Mouse (Mus musculus): ENCODE measurements around the gene Slc23a4. TPM values are rescaled to one million over a fixed set of nuclear protein-coding genes. Genes with fewer than 3 reads are reported as not detected.

Gene Slc23a4
- total RNA-seq, 1 experiment from 2014 or later = 0.35 TPM

GRCm38 (mm10) chr6:34932633-34933032 is 55.6 kb downstream of the Slc23a4 start:
- no peak for ATAC-seq (replicated peaks in 1 of 2; ENCODE audit: insufficient read depth in 1 of 2, low FRiP score in 2 of 2, low TSS enrichment in 1 of 2, low read depth in 1 of 2, poor library complexity in 2 of 2, severe bottlenecking in 2 of 2)

GRCm38 (mm10) chr6:34927594-34927993 is 60.6 kb downstream of the Slc23a4 start:
- no peak for ATAC-seq (replicated peaks in 1 of 2; ENCODE audit: insufficient read depth in 1 of 2, low FRiP score in 2 of 2, low TSS enrichment in 1 of 2, low read depth in 1 of 2, poor library complexity in 2 of 2, severe bottlenecking in 2 of 2)

GRCm38 (mm10) chr6:34927156-34927555 is 61.0 kb downstream of the Slc23a4 start:
- peak; percentile 77 to 87 for ATAC-seq (replicated peaks in 1 of 2; ENCODE audit: insufficient read depth in 1 of 2, low FRiP score in 2 of 2, low TSS enrichment in 1 of 2, low read depth in 1 of 2, poor library complexity in 2 of 2, severe bottlenecking in 2 of 2)

- ATAC-seq (replicated peaks in 1 of 2; ENCODE audit: insufficient read depth in 1 of 2, low FRiP score in 2 of 2, low TSS enrichment in 1 of 2, low read depth in 1 of 2, poor library complexity in 2 of 2, severe bottlenecking in 2 of 2) = peak; percentile 49 to 89
These were observed 66.3 kb downstream of the Slc23a4 start for GRCm38 (mm10) chr6:34921941-34922340.

GRCm38 (mm10) chr6:34920631-34921030 is 67.6 kb downstream of the Slc23a4 start:
- no peak for ATAC-seq (replicated peaks in 1 of 2; ENCODE audit: insufficient read depth in 1 of 2, low FRiP score in 2 of 2, low TSS enrichment in 1 of 2, low read depth in 1 of 2, poor library complexity in 2 of 2, severe bottlenecking in 2 of 2)

- no peak for ATAC-seq (replicated peaks in 1 of 2; ENCODE audit: insufficient read depth in 1 of 2, low FRiP score in 2 of 2, low TSS enrichment in 1 of 2, low read depth in 1 of 2, poor library complexity in 2 of 2, severe bottlenecking in 2 of 2)
These were observed 68.2 kb downstream of the Slc23a4 start, which contains the start of gene Stra8 for GRCm38 (mm10) chr6:34919956-34920355. Gene Stra8, plus strand, starts transcription at chr6:34920163.

GRCm38 (mm10) chr6:34919146-34919545 is 69.1 kb downstream of the Slc23a4 start:
- no peak for ATAC-seq (replicated peaks in 1 of 2; ENCODE audit: insufficient read depth in 1 of 2, low FRiP score in 2 of 2, low TSS enrichment in 1 of 2, low read depth in 1 of 2, poor library complexity in 2 of 2, severe bottlenecking in 2 of 2)

GRCm38 (mm10) chr6:34914462-34914861 is 73.7 kb downstream of the Slc23a4 start:
- no peak for ATAC-seq (replicated peaks in 1 of 2; ENCODE audit: insufficient read depth in 1 of 2, low FRiP score in 2 of 2, low TSS enrichment in 1 of 2, low read depth in 1 of 2, poor library complexity in 2 of 2, severe bottlenecking in 2 of 2)

- ATAC-seq (replicated peaks in 1 of 2; ENCODE audit: insufficient read depth in 1 of 2, low FRiP score in 2 of 2, low TSS enrichment in 1 of 2, low read depth in 1 of 2, poor library complexity in 2 of 2, severe bottlenecking in 2 of 2) = no peak
These were observed 74.7 kb downstream of the Slc23a4 start for GRCm38 (mm10) chr6:34913341-34914040.

GRCm38 (mm10) chr6:34910371-34911219 is 77.6 kb downstream of the Slc23a4 start, which contains the start of gene Wdr91:
Gene Wdr91, minus strand, starts transcription at chr6:34910876.
- peak; percentile 83 to 89 for ATAC-seq (replicated peaks in 1 of 2; ENCODE audit: insufficient read depth in 1 of 2, low FRiP score in 2 of 2, low TSS enrichment in 1 of 2, low read depth in 1 of 2, poor library complexity in 2 of 2, severe bottlenecking in 2 of 2)

- ATAC-seq (replicated peaks in 1 of 2; ENCODE audit: insufficient read depth in 1 of 2, low FRiP score in 2 of 2, low TSS enrichment in 1 of 2, low read depth in 1 of 2, poor library complexity in 2 of 2, severe bottlenecking in 2 of 2) = no peak
These were observed 78.4 kb downstream of the Slc23a4 start for GRCm38 (mm10) chr6:34909631-34910345.

GRCm38 (mm10) chr6:34907696-34908260 is 80.4 kb downstream of the Slc23a4 start:
- no peak for ATAC-seq (replicated peaks in 1 of 2; ENCODE audit: insufficient read depth in 1 of 2, low FRiP score in 2 of 2, low TSS enrichment in 1 of 2, low read depth in 1 of 2, poor library complexity in 2 of 2, severe bottlenecking in 2 of 2)

- ATAC-seq (replicated peaks in 1 of 2; ENCODE audit: insufficient read depth in 1 of 2, low FRiP score in 2 of 2, low TSS enrichment in 1 of 2, low read depth in 1 of 2, poor library complexity in 2 of 2, severe bottlenecking in 2 of 2) = no peak
These were observed 81.0 kb downstream of the Slc23a4 start for GRCm38 (mm10) chr6:34907121-34907614.

- ATAC-seq (replicated peaks in 1 of 2; ENCODE audit: insufficient read depth in 1 of 2, low FRiP score in 2 of 2, low TSS enrichment in 1 of 2, low read depth in 1 of 2, poor library complexity in 2 of 2, severe bottlenecking in 2 of 2) = no peak
These were observed 81.5 kb downstream of the Slc23a4 start for GRCm38 (mm10) chr6:34906661-34907060.

GRCm38 (mm10) chr6:34906125-34906524 is 82.1 kb downstream of the Slc23a4 start:
- ATAC-seq (replicated peaks in 1 of 2; ENCODE audit: insufficient read depth in 1 of 2, low FRiP score in 2 of 2, low TSS enrichment in 1 of 2, low read depth in 1 of 2, poor library complexity in 2 of 2, severe bottlenecking in 2 of 2) = no peak

- ATAC-seq (replicated peaks in 1 of 2; ENCODE audit: insufficient read depth in 1 of 2, low FRiP score in 2 of 2, low TSS enrichment in 1 of 2, low read depth in 1 of 2, poor library complexity in 2 of 2, severe bottlenecking in 2 of 2) = no peak
These were observed 83.8 kb downstream of the Slc23a4 start for GRCm38 (mm10) chr6:34904361-34904760.

- no peak for ATAC-seq (replicated peaks in 1 of 2; ENCODE audit: insufficient read depth in 1 of 2, low FRiP score in 2 of 2, low TSS enrichment in 1 of 2, low read depth in 1 of 2, poor library complexity in 2 of 2, severe bottlenecking in 2 of 2)
These were observed 84.4 kb downstream of the Slc23a4 start for GRCm38 (mm10) chr6:34903851-34904250.
